Mouse (Mus musculus) embryonic facial prominence, embryonic 11.5 days (tissue): Measurements from ENCODE around the gene Dctn2. TPM values are rescaled to one million over a fixed set of nuclear protein-coding genes. Genes with fewer than 3 reads are reported as not detected.
"Not testable (repeated sequence)": the region's sequence is repeated elsewhere in the genome, so short reads cannot be mapped to it uniquely, and the experiment has no call there.

Experiments used
- ATAC-seq: fragments of 200-750 bp; cut with Nextera tagmentation; replicated peaks from 2 replicates; pipeline ENCODE4 v1.8.0; 2017; ENCODE audit warnings: low read depth; ENCODE audit not compliant: insufficient number of reproducible peaks, low FRiP score, low TSS enrichment
- DNase-seq: peaks from one replicate; pipeline ENCODE4 v3.0.0-alpha.2; 2015; ENCODE audit warnings: low spot score
- H3K27ac ChIP-seq: fragments of 300-500 bp; sonication (generic); replicated peaks from 2 replicates; pipeline ENCODE4 v1.5.1; 2014; ENCODE audit warnings: mild to moderate bottlenecking, low read depth, low read length, control low read depth
- H3K27me3 ChIP-seq: fragments of 300-500 bp; sonication (generic); 2 replicates; pipeline ENCODE4 v1.6.1; 2014; ENCODE audit warnings: mild to moderate bottlenecking, low read length, moderate library complexity, mixed read lengths; ENCODE audit not compliant: control insufficient read depth, insufficient read depth
- H3K36me3 ChIP-seq: fragments of 300-500 bp; sonication (generic); replicated peaks from 2 replicates; pipeline ENCODE4 v1.6.1; 2014; ENCODE audit warnings: low read depth, mild to moderate bottlenecking, low read length, moderate library complexity, mixed read lengths; ENCODE audit not compliant: control insufficient read depth, insufficient read depth
- H3K4me1 ChIP-seq: fragments of 300-500 bp; sonication (generic); 2 replicates; pipeline ENCODE4 v1.6.1; 2014; ENCODE audit warnings: low read length, mixed read lengths; ENCODE audit not compliant: control insufficient read depth, insufficient read depth
- H3K4me2 ChIP-seq: fragments of 300-500 bp; sonication (generic); 2 replicates; pipeline ENCODE4 v1.6.1; 2014; ENCODE audit warnings: low read depth, mild to moderate bottlenecking, control low read depth, low read length, moderate library complexity
- H3K4me3 ChIP-seq: fragments of 300-500 bp; sonication (generic); 2 replicates; pipeline ENCODE4 v1.5.1; 2014; ENCODE audit warnings: low read depth, low read length, control low read depth
- H3K9ac ChIP-seq: fragments of 300-500 bp; sonication (generic); replicated peaks from 2 replicates; pipeline ENCODE4 v1.6.1; 2014; ENCODE audit warnings: mild to moderate bottlenecking, control low read depth, low read length
- H3K9me3 ChIP-seq: fragments of 300-500 bp; sonication (generic); replicated peaks from 2 replicates; pipeline ENCODE4 v1.6.1; 2016; ENCODE audit warnings: mild to moderate bottlenecking, low read length, inconsistent platforms, mixed read lengths; ENCODE audit not compliant: control insufficient read depth
- WGBS: fragments of 180-500 bp; shearing (Covaris S2); extraction: QIAGEN DNeasy Blood & Tissue Kit; methylation state at CpG from one replicate; pipeline ENCODE4 v1.1.7; 2014; 5-methylcytosine and 5-hydroxymethylcytosine counted together
- polyA plus RNA-seq: library from polyadenylated mRNA; unstranded; fragments of >200 nt; fragmentation: Nextera tagmentation; extraction: Ambion mirVana; gene quantifications from 2 replicates; pipeline ENCODE4 v1.2.1, GENCODE M21; 2014

The Dctn2 gene
- polyA plus RNA-seq, 1 experiment from 2014 or later: 162 TPM

GRCm38 (mm10) chr10:127297015-127297871 lies 31.1 kb downstream of the Dctn2 start:
- ATAC-seq (no peak), DNase-seq (no peak)
- WGBS: 90% methylated on average over 16 of the region's 16 CpGs
- no peak overlapping the region for H3K4me2 ChIP-seq
- no peaks in the 10 kb centered on the region for H3K4me1 ChIP-seq
- H3K9ac ChIP-seq: no peak overlapping the region
- H3K9me3 ChIP-seq: no peaks in the 10 kb centered on the region
- H3K4me3 ChIP-seq: no peak overlapping the region
- peaks cover 32% of the 10 kb centered on the region for H3K36me3 ChIP-seq
- no peaks in the 10 kb centered on the region for H3K27me3 ChIP-seq
- no peak overlapping the region for H3K27ac ChIP-seq

DNA sequence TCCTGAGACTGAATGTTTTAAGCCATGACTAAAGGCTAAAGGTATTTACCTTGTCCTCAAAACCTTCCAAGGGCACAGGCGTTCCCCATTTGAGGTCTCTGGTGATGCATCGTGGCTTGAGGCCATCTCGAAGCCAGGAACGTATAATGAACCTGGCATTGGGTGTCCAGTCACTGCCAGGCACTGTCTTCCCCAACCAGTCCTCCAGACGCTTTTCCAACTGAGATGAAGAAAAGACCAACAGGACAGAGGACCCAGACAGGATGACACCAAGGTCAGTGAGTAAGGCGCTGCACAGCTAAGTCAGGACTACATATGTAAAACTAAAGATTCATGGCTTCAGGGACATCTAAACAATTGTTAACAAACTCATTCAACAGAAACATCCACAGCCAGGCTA lies 34.2 kb downstream of the Dctn2 start:
- WGBS: 93% methylated on average over 6 of the region's 6 CpGs

GRCm38 (mm10) chr10:127303136-127303535 lies 37.0 kb downstream of the Dctn2 start:
- Histone ChIP-seq H3K27ac (no peak overlapping the region), H3K9me3 (no peaks in the 10 kb centered on the region), H3K4me3 (no peak overlapping the region), H3K4me2 (no peak overlapping the region), H3K9ac (no peak overlapping the region), H3K27me3 (no peaks in the 10 kb centered on the region), H3K36me3 (peaks cover 31% of the 10 kb centered on the region), H3K4me1 (no peaks in the 10 kb centered on the region)
- 94% methylated on average over 11 of the region's 11 CpGs for WGBS
- ATAC-seq (no peak), DNase-seq (no peak)

More for the DNA sequence above, 34.2 kb downstream of the Dctn2 start:
- H3K4me3 ChIP-seq: no peak overlapping the region
- H3K27ac ChIP-seq: no peak overlapping the region
- DNase-seq (no peak), ATAC-seq (no peak)
- H3K9me3 ChIP-seq: no peaks in the 10 kb centered on the region
- no peaks in the 10 kb centered on the region for H3K27me3 ChIP-seq
- peaks cover 35% of the 10 kb centered on the region for H3K36me3 ChIP-seq
- H3K4me1 ChIP-seq: no peaks in the 10 kb centered on the region
- no peak overlapping the region for H3K9ac ChIP-seq
- H3K4me2 ChIP-seq: no peak overlapping the region

- not testable (repeated sequence) for DNase-seq, H3K4me2 ChIP-seq, H3K9ac ChIP-seq, H3K27ac ChIP-seq, H3K4me1 ChIP-seq, ATAC-seq, H3K9me3 ChIP-seq, H3K4me3 ChIP-seq, H3K27me3 ChIP-seq
- peaks cover 29% of the 10 kb centered on the region for H3K36me3 ChIP-seq
- 90% methylated on average over 3 of the region's 3 CpGs for WGBS
These were observed 43.0 kb downstream of the Dctn2 start for GRCm38 (mm10) chr10:127309167-127309566.

- peak; percentile 46 for ATAC-seq
- Histone ChIP-seq H3K4me2 (peak overlapping the region; percentile 58), H3K4me1 (no peaks in the 10 kb centered on the region; the same call in 1 of the 2 replicates), H3K9ac (peak overlapping the region; percentile 74), H3K27ac (peak overlapping the region; percentile 64), H3K4me3 (peak overlapping the region; percentile 86), H3K36me3 (peaks cover 15% of the 10 kb centered on the region), H3K27me3 (no peaks in the 10 kb centered on the region), H3K9me3 (no peaks in the 10 kb centered on the region)
- DNase-seq: peak; percentile 65
- WGBS: 36% methylated on average over 23 of the region's 23 CpGs
These were observed 44.6 kb downstream of the Dctn2 start for GRCm38 (mm10) chr10:127310523-127311475.

- H3K27ac ChIP-seq: peak within 1 kb of the TSS; percentile 64
- peak; percentile 98 for DNase-seq
- no peaks in the 10 kb centered on the region for H3K9me3 ChIP-seq
- peak; percentile 94 for ATAC-seq
- H3K27me3 ChIP-seq: no peaks in the 10 kb centered on the region
- WGBS: under 1% methylated on average over 65 of the region's 65 CpGs
- peak within 1 kb of the TSS; percentile 86 for H3K4me3 ChIP-seq
- peak within 1 kb of the TSS; percentile 69 for H3K4me2 ChIP-seq
- H3K36me3 ChIP-seq: peaks cover 9% of the 10 kb centered on the region
- no peaks in the 10 kb centered on the region; the same call in 1 of the 2 replicates for H3K4me1 ChIP-seq
- peak within 1 kb of the TSS; percentile 74 for H3K9ac ChIP-seq
These were observed 45.5 kb downstream of the Dctn2 start, which contains the start of gene Mars for GRCm38 (mm10) chr10:127311476-127312355. Mars (minus strand) TSS chr10:127311786.

DNA sequence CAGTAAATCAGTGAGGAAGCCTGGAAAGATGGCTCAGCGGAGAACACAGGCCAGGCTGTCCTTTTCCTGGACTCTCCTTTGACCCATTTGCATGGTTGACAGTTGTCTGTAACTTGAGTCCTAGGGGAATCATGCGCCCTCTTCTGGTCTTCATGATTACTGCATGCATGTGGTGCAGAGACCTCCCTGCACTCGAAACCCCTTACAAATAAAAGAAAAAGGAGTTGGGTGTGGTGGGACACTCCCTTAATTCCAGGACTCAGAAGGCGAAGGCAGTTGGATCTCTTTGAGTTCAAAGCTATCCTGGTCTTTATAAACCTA lies 46.1 kb downstream of the Dctn2 start:
- H3K27me3 ChIP-seq: no peaks in the 10 kb centered on the region
- under 1% methylated on average over 4 of the region's 4 CpGs for WGBS
- peak; percentile 57; the same call in 1 of the 2 replicates for ATAC-seq
- H3K4me2 ChIP-seq: peak overlapping the region; percentile 69
- peak overlapping the region; percentile 20; the same call in 1 of the 2 replicates for H3K27ac ChIP-seq
- DNase-seq: peak; percentile 93
- H3K9ac ChIP-seq: peak overlapping the region; percentile 28
- H3K4me3 ChIP-seq: peak overlapping the region; percentile 86
- no peaks in the 10 kb centered on the region for H3K9me3 ChIP-seq
- peaks cover 9% of the 10 kb centered on the region for H3K36me3 ChIP-seq
- H3K4me1 ChIP-seq: no peaks in the 10 kb centered on the region; the same call in 1 of the 2 replicates
